Mouse (Mus musculus) liver, postnatal 0 days (tissue): ENCODE measurements around the gene Lias. TPM values are rescaled to one million over a fixed set of nuclear protein-coding genes. Genes with fewer than 3 reads are reported as not detected.

Experiments used
- ATAC-seq: fragments of 200-750 bp; cut with Nextera tagmentation; 2 replicates; pipeline ENCODE4 v1.8.0; 2017; ENCODE audit warnings: mild to moderate bottlenecking, moderate library complexity
- DNase-seq: peaks from one replicate; pipeline ENCODE4 v3.0.0-alpha.2; 2016
- H3K27ac ChIP-seq: fragments of 300-500 bp; sonication (generic); 2 replicates; pipeline ENCODE4 v1.5.1; 2014; ENCODE audit warnings: antibody characterized with exemption, moderate library complexity, mild to moderate bottlenecking, low read depth
- H3K27me3 ChIP-seq: fragments of 300-500 bp; sonication (generic); 2 replicates; pipeline ENCODE4 v1.6.1; 2014; ENCODE audit warnings: low read length, control low read depth, mixed read lengths; ENCODE audit not compliant: insufficient read depth
- H3K36me3 ChIP-seq: fragments of 300-500 bp; sonication (generic); replicated peaks from 2 replicates; pipeline ENCODE4 v1.6.1; 2014; ENCODE audit warnings: mild to moderate bottlenecking, control low read depth, low read length, moderate library complexity, mixed read lengths; ENCODE audit not compliant: insufficient read depth
- H3K4me1 ChIP-seq: fragments of 300-500 bp; sonication (generic); 2 replicates; pipeline ENCODE4 v1.6.1; 2014; ENCODE audit warnings: antibody characterized with exemption, mild to moderate bottlenecking, control low read depth; ENCODE audit not compliant: insufficient read depth
- H3K4me2 ChIP-seq: fragments of 300-500 bp; sonication (generic); 2 replicates; pipeline ENCODE4 v1.6.1; 2014; ENCODE audit warnings: low read depth, mild to moderate bottlenecking, low read length, moderate library complexity, mixed read lengths
- H3K4me3 ChIP-seq: fragments of 300-500 bp; sonication (generic); 2 replicates; pipeline ENCODE4 v1.5.1; 2014; ENCODE audit warnings: low read depth, low read length
- H3K9ac ChIP-seq: fragments of 300-500 bp; sonication (generic); replicated peaks from 2 replicates; pipeline ENCODE4 v1.6.1; 2014; ENCODE audit warnings: mild to moderate bottlenecking, moderate library complexity
- H3K9me3 ChIP-seq: fragments of 300-500 bp; sonication (generic); 2 replicates; pipeline ENCODE4 v1.6.1; 2016; ENCODE audit warnings: mild to moderate bottlenecking, control low read depth, low read length, mixed read lengths
- CTCF ChIP-seq: sonication (generic); IDR thresholded peaks from 2 replicates; pipeline ENCODE4 v1.5.1; 2016; ENCODE audit warnings: antibody characterized with exemption, low read depth
- EP300 ChIP-seq: IDR thresholded peaks from 2 replicates; pipeline ENCODE4 v1.6.1; 2016; ENCODE audit warnings: antibody characterized with exemption, low read depth, mild to moderate bottlenecking
- WGBS: fragments of 180-500 bp; shearing (Covaris S2); extraction: QIAGEN DNeasy Blood & Tissue Kit; methylation state at CpG from one replicate; pipeline ENCODE4 v1.1.7; 2014; ENCODE audit not compliant: insufficient replicate concordance; 5-methylcytosine and 5-hydroxymethylcytosine counted together
- polyA plus RNA-seq: library from polyadenylated mRNA; unstranded; fragments of >200 nt; fragmentation: Nextera tagmentation; extraction: Ambion mirVana; gene quantifications from 2 replicates; pipeline ENCODE4 v1.2.1, GENCODE M21; 2015

The Lias gene
- polyA plus RNA-seq, 1 experiment from 2014 or later: 34.0 TPM

GRCm38 (mm10) chr5:65357771-65358170, 33.5 kb upstream of the Lias start:
- WGBS: 62% methylated on average over 3 of the region's 3 CpGs
- H3K4me2 ChIP-seq: no peak overlapping the region
- peaks cover 4% of the 10 kb centered on the region; the same call in 1 of the 2 replicates for H3K4me1 ChIP-seq
- ATAC-seq (no peak), DNase-seq (no peak)
- H3K27ac ChIP-seq: peak overlapping the region; percentile 61
- H3K9ac ChIP-seq: no peak overlapping the region
- TF ChIP-seq CTCF (no peak), EP300 (no peak)
- H3K9me3 ChIP-seq: no peaks in the 10 kb centered on the region
- H3K27me3 ChIP-seq: no peaks in the 10 kb centered on the region
- H3K4me3 ChIP-seq: no peak overlapping the region
- H3K36me3 ChIP-seq: no peaks in the 10 kb centered on the region

DNA sequence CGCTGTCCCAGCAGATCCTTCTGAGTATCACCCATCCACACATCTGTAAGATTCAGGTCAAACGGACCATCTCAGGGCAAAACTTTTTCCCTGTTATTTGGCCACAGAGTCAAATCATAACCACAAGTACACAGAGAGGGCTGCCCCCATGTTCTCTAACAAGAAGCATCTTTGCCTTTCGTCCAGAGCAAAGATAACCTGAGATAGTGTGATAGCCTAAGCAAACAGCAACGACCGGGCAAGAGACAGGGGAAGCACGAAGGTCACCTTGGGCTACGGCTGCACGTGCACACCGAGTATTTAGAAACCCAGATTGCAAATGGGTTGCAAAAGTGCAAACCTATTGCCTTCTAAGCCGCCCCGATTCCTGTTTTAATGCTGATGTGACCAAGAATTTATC, 23.5 kb upstream of the Lias start:
- TF ChIP-seq EP300 (no peak), CTCF (no peak)
- peak overlapping the region; percentile 34; the same call in 1 of the 2 replicates for H3K27ac ChIP-seq

DNA sequence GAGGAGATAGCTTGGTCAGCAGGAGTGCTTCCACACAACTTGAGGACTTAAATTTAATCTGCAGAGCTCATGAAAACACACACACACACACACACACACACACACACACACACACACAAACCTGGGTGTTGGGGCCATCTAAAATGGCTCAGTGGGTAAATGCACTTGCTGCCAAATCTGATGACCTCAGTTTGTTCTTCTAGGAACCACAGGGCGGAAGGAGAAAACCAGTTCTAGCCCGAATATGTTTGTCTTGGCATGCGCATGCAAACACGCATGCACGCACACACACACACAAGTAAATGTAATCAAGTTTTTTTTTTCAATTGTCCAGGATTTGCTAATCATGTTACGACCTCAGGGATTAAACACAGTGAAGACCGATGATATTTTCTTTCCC, 19.7 kb upstream of the Lias start:
- H3K4me3 ChIP-seq: no peak overlapping the region
- TF ChIP-seq CTCF: no peak
- no peak for TF ChIP-seq EP300
- no peaks in the 10 kb centered on the region for H3K27me3 ChIP-seq
- no peak overlapping the region for H3K4me2 ChIP-seq
- H3K9ac ChIP-seq: no peak overlapping the region
- no peaks in the 10 kb centered on the region; the same call in none of the 2 replicates for H3K36me3 ChIP-seq
- 85% methylated on average over 7 of the region's 7 CpGs for WGBS
- no peak overlapping the region for H3K27ac ChIP-seq
- H3K9me3 ChIP-seq: no peaks in the 10 kb centered on the region
- ATAC-seq: no peak
- peaks cover 11% of the 10 kb centered on the region for H3K4me1 ChIP-seq
- DNase-seq: no peak

More for the DNA sequence above, 23.5 kb upstream of the Lias start:
- no peaks in the 10 kb centered on the region for H3K9me3 ChIP-seq
- 0 out of 2 replicates have a peak overlapping the region, but pooled peaks have one; percentile 5 for H3K9ac ChIP-seq
- H3K4me2 ChIP-seq: peak overlapping the region; percentile 32; the same call in 1 of the 2 replicates
- ATAC-seq (peak; percentile 73), DNase-seq (peak; percentile 50)
- H3K4me1 ChIP-seq: peaks cover 16% of the 10 kb centered on the region
- H3K27me3 ChIP-seq: no peaks in the 10 kb centered on the region
- H3K4me3 ChIP-seq: no peak overlapping the region
- no peaks in the 10 kb centered on the region; the same call in 1 of the 2 replicates for H3K36me3 ChIP-seq
- WGBS: 49% methylated on average over 11 of the region's 11 CpGs

DNA sequence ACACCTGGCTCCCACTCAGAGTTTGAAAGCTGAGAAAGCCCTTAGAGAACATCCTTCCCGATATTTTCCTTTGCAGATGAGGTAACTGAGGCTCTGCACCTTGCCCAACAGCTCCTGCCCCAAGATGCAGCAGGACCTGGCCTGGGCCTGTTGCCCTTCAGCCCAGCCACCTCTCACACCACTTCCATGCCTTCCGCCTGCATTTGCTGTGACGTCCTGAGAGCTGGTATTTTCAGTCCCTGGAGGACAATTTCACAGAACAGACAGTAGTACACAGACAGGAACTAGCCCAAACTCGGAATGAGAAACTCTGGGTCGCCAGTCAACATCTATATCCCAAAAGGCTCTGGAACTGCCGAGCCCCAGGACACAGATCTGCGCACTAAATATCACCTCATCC, 16.6 kb upstream of the Lias start:
- Histone ChIP-seq H3K9me3 (no peaks in the 10 kb centered on the region), H3K4me1 (no peaks in the 10 kb centered on the region), H3K4me3 (no peak overlapping the region), H3K27ac (no peak overlapping the region), H3K4me2 (no peak overlapping the region), H3K36me3 (peaks cover under 1% of the 10 kb centered on the region), H3K27me3 (no peaks in the 10 kb centered on the region), H3K9ac (no peak overlapping the region)
- no peak for ATAC-seq
- WGBS: 76% methylated on average over 7 of the region's 7 CpGs
- no peak for DNase-seq
- TF ChIP-seq EP300: no peak
- TF ChIP-seq CTCF: no peak

DNA sequence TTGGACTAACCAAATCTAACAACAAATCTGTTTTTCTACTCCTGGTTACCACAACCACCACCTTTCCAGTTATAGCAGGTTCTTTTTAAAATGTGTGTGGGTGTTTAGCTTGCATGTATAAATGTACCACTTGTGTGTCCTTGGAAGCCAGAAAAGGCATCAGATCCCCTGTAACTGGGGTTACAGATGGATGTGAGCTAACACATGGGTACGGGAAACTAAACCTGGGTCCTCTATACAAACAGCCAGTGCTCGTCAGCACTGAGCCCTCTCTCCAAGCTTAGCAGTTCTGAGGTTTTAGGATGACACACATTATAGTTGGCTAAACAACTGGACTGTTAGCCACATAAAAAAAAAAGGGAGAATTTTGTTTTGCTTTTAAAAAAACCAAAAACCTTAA, 5.6 kb upstream of the Lias start:
- TF ChIP-seq EP300 (no peak), CTCF (no peak)
- Histone ChIP-seq H3K9ac (no peak overlapping the region), H3K36me3 (peaks cover 30% of the 10 kb centered on the region), H3K4me1 (peaks cover 10% of the 10 kb centered on the region; the same call in 1 of the 2 replicates), H3K4me3 (no peak overlapping the region), H3K27ac (no peak overlapping the region), H3K4me2 (no peak overlapping the region), H3K27me3 (no peaks in the 10 kb centered on the region), H3K9me3 (no peaks in the 10 kb centered on the region)
- DNase-seq (no peak), ATAC-seq (no peak)
- 56% methylated on average over 2 of the region's 2 CpGs for WGBS

GRCm38 (mm10) chr5:65387008-65387867, 4.1 kb upstream of the Lias start:
- no peak for DNase-seq
- Histone ChIP-seq H3K4me3 (no peak overlapping the region), H3K9me3 (no peaks in the 10 kb centered on the region), H3K9ac (no peak overlapping the region), H3K27ac (peak overlapping the region; percentile 3; the same call in 1 of the 2 replicates), H3K27me3 (no peaks in the 10 kb centered on the region), H3K4me1 (peaks cover 15% of the 10 kb centered on the region), H3K4me2 (no peak overlapping the region), H3K36me3 (peaks cover 30% of the 10 kb centered on the region)
- 67% methylated on average over 6 of the region's 6 CpGs for WGBS
- no peak for TF ChIP-seq EP300
- no peak for TF ChIP-seq CTCF
- ATAC-seq: no peak
